Mouse (Mus musculus) left cerebral cortex, postnatal 36 days (tissue): Measurements from ENCODE around the gene Smox. TPM values are rescaled to one million over a fixed set of nuclear protein-coding genes. Genes with fewer than 3 reads are reported as not detected.

Experiments
- DNase-seq, 2 experiments: peaks; one replicate each; pipeline ENCODE4 v3.0.0; 2021 to 2022; ENCODE audit warnings: low spot score in 2 of 2, mixed read lengths in 1 of 2
- intact Hi-C: fragments of 180-260 bp; cut with DNase I; formaldehyde crosslinking; loops from one replicate; pipeline ENCODE4 v1.15.1; 2025
- total RNA-seq, 2 experiments: library from RNA; stranded (reverse); gene quantifications; 2 replicates each; pipeline ENCODE4 v1.2.3; 2021

Gene Smox
- total RNA-seq, 2 experiments from 2014 or later = 67.0 to 78.1 TPM

DNA sequence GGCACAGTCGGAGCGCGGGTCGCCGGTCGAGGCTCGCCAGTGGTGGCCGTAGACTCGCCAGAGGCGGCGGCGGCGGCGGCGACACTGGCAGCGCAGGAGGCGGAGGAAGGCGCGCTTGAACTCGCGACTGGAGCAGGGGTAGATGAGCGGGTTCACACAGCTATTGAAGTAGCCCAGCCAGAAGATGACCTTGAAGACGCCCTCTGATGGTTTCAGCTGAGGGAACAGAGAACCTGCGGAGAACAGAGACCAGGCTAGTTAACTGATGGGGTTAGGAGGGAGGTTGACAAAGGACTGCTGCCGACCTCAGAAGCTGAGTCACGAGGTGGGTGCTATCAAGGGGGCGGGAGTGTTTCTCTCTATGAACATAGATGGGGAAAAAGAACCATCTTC, 55.0 kb downstream of the Smox start:
- DNase-seq = no peak
- intact Hi-C loops = loop anchor here (5.0 kb wide), 2 partner anchors 121 to 266 kb away; no protein-coding TSS in a partner anchor

DNA sequence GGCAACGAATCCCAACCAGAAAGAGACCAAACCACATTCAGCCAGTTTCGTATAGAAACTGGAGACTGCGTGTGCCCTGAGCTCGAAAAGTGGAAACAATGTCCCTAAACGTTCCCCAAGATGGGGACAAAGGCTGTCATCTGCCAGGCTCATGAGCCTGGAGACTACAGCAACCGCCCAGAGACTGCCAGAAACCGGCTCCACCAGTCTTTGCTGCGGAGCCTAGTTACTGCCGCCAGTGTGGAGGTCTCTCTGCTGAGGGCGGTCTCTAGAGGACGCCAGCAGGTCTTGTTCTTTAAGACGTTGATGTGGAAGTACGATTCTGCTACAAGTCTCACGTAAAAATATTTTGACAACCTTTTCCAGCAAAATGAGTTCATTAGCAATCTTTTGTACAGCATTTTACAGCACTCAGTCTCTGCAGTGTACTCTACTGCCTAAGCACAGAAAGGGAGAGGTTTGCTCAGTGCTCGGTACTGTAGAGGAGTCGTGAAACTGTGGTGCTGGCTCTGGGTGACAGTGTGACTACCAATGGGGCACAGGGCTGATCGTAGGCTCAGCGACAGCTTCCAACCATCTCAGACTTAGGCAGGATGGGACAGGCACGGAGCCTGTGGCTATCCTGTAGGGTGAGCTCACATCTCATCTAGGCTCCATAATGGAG, 55.6 kb downstream of the Smox start:
- DNase-seq = peak in 1 of 2 experiments; percentile 35
- intact Hi-C loops = loop anchor here (5.0 kb wide), 2 partner anchors 120 to 265 kb away; no protein-coding TSS in a partner anchor

DNA sequence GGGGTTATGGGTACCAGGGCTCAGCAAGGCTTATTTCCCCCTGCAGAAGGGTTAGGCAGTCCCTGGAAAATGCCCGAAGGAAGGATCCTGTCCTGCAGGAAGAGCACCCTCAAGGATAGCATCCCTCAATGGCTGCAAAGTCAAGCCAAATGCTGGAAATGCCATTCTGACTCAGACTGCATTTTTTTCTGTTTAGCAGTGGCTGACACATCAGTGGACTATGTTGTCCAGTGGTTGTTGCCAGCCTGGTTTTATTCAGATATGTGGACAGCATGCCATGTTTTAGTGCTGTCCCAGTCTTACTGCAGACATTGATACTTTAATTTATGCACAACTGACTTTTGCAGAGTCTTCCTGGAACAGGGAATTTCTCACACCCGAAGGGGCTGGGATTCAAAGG, 57.0 kb downstream of the Smox start:
- DNase-seq = no peak
- intact Hi-C loops = loop anchor here (5.0 kb wide), 2 partner anchors 119 to 264 kb away; no protein-coding TSS in a partner anchor

DNA sequence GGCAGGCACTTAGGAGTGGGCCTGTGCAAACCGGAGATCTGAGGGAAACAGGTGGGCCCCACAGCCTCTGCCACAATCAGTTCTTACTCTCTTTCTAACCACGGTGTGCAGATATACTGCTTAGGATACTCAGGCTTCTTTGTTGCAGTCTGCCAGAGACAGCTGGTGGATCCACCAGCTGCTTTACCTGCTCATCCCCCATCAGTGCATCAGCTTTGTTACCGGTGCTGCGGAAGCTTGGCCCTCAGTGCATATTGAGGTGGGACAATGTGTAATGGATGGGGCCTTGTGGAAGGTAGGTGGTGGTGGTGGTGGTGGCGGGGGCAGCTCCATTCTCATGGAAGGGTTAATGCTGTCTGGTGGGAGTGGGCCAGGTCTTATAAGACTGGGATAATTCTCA, 57.8 kb downstream of the Smox start:
- DNase-seq = no peak
- intact Hi-C loops = loop anchor here (5.0 kb wide), 2 partner anchors 118 to 263 kb away; no protein-coding TSS in a partner anchor

DNA sequence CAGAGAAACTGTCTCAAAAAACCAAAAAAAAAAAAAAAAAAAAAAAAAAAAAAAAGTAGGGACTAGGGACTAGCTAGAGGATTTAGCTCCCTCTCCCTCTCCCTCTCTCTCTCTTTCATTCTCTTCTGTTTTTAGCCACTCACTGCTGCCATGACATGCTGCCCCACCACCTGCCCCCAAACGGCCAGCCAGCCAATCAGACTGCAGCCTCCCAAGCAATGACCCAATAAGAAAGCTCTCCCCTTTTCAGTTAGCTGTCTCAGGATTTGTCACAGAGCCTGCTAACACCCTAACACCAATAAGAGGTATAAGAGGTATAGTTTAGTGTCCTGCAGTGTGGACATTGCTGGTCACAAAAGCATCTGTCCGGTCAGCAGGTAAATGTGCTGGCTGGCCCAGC, 59.2 kb downstream of the Smox start:
- intact Hi-C loops = no loop called here
- DNase-seq = no peak

DNA sequence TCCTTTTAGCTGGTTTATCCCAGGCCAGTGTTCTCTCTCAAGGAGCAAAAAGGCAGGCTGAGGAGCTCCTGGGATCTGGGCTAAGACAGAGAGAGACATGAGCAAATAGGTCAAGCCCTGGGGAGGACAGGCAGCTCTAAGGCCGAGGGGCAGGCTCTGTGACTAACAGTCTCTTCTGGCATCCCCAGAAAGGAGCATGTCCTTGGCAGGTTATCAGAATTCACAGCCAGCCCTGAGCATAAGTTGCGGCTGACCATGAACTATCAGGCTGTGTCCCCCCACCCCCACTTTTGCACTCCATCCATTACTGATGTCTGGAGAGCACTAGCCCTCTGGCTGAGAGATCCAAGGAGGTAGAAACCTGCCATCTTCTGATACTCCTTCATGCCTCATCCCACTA, 59.6 kb downstream of the Smox start:
- intact Hi-C loops = no loop called here
- no peak for DNase-seq

DNA sequence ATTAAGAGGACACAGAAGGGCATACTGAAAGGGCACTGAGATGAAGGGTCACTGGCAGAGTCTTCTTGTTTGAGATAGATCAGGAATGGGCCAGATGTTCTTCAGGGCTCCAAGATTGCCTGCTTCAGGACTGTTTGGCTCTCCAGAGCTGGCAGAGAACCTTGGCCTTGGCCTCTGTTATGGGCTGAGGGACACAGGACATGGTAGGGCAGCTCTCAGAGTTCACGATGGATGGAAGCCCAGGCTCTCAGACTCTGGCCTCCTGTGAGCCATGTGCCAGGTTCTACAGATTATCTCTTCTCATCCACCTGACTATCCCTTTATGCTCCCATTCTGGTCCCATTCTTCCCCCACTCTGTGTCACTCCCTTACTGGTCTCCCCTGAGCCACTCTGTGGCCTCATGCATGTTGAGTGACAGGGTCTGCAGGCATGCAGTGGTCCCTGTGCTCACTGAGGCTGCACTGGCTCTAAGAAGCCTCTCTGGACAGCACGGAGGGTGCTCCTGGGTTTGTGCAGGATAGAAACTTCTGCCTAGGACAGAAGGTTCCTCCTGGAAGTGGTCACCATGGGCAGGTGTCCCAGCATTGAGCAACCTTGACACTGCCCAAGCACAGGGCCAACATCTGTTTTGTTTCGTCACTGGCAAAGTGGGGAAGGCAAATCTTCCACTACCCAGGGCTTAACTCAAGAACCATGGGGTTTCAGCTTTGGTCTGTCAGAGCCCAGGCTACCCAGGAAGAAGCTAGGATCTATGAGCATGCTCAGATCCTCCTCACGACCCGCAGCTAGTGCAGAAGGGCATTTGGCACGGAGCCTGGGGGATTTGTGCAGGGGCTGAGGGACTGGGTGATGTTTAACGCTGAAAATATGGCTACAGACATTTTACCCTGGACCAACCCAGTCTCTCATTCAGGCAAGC, 60.7 kb downstream of the Smox start:
- intact Hi-C loops = no loop called here
- DNase-seq = no peak

DNA sequence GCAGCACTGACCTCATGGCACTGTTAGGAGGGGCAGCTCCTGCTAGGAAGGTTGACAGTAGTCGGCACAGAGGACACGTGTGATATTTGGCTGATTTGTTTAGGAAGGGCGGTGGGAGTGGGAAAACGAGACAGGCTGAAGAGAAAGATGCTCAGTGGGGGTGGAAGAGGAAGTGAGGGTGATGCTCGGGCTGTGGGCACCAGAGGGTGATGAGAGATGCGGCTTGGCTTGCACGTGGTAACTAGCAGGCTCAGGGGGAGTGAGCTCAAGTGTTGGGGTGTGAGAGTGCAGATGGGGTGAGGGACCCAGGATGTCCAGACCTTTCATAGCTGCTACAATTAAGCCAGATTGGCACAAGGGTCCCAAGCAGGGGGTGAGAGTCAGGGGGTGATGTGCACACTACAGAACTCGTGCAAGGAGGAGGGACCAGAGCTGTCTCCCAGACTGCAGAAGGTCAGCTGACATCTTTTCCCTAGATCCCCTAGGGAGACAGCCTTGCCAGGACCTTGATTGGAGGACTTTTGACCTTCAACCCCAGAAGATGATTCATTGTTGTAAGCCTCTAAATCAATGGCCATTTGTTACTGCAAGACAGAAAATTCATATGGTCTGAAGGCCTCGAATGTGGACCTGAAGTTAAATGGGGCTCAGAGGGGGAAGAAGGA, 61.6 kb downstream of the Smox start:
- DNase-seq = no peak
- intact Hi-C loops = no loop called here

DNA sequence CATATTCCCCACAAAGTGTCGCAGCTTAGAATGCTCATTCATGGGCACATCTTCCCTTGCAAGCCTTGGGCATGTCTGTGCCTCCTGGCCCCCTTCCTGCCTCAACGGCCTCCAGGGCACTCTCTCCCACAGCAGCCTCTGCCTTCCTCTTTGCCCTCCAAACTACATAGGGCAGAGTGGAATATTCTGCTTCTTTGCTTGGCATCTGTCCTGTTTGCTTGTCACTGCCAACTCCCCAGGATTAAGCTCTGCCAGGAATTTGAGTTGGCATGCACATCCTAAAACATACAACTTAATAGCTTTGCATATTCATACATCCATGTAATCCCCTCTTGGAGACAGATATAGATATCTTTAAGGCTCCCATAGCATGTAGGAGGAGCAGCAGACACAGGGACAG, 66.6 kb downstream of the Smox start:
- no peak for DNase-seq
- intact Hi-C loops = no loop called here

DNA sequence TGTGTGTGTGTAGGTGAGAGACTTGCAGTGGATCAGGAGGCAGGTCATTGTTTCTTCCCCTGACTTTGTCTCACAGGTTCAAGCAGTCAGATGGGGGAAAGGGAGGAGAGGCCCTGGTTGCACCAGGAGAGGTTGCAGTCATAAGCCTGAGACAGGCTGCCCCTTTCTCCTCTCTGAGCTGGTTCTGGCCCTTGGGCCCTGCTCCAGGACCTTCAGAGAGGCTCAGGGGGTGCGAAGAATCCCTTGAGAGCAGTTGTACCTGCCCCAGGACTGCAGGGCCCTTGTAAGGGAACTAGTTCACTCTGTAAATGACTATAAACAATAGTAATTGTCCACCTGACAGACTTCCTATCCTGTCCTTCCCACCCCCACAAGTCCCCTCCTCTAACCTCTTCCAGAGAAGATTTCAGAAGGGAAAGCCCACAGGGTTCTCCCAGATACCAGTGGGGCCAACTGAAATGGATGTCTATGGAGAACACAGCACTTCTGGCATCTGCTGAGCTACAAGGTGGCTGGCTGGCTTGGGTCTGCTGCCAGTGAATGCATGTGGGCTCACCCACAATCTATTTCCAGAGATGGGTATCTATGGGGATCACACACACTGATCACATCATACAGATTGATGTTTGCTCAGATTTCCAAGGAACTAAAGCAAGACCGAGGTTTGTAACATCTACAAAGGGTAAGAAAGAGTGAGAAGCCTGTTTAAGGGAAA, 69.1 kb downstream of the Smox start:
- peak in 1 of 2 experiments; percentile 52 for DNase-seq
- intact Hi-C loops = loop anchor here (5.0 kb wide), 3 partner anchors 112 to 392 kb away; partner anchors contain the start of gene Prnd

DNA sequence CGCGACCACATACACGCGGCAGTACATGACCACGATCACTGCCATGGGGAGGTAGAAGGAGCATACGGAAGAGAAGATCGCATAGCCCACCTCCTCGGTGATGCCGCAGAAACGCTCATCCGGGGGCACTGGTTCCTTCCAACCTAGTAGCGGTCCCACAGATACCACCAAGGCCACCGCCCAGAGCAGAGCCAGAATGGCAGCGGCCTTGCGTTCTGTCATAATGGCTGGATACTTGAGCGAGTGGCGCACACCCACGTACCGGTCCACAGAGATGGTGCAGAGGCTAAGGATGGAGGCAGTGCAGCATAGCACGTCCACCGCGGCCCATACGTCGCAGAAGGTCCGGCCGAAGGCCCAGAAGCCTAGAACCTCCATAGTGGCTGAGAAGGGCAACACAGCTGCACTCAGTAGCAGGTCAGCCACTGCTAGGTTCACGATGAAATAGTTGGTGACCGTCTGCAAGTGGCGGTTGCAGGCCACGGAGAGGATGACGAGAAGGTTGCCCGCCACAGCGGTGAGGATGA, 70.1 kb downstream of the Smox start:
- peak in 1 of 2 experiments; percentile 55 for DNase-seq
- intact Hi-C loops = loop anchor here (5.0 kb wide), 3 partner anchors 111 to 391 kb away; partner anchors contain the start of gene Prnd

DNA sequence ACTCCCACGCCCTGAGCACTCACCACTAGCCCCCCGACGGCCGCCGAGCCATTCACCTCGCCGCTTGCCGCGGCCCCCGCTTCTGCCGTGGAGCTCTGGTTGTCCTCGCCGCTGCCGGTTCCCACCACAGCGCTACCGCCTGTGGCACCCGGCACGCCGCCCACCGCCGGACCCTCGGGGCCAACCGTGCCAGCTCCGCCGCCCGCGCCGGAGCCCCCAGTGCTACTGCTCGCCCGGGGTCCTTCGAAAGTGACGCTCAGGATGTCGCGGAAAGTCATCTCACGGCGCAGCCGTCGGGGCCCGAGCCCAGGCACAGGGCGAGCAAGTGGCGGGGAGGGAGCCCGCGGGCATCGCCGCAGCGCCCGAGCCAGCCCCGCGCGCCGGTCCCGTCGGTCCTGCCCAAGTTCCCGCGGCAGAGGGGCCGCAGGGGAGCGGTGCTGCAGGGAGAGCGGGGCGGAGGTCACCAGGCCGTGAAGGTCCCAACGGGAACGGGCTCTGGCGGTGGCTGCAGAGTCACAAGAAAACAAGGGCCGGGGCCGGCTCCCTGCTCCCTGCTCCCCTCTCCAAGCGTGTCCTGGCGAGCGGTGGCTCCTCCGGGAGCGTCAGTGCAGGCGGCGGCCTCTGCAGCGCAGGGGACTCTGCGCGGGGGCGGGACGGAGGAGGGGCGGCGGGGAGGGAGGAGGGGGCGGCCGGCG, 70.7 kb downstream of the Smox start, which contains the start of gene Adra1d:
Gene Adra1d (minus strand): TSS at position 393 of the 695 bp plus-strand sequence.
- intact Hi-C loops = loop anchor here (5.0 kb wide), 3 partner anchors 110 to 390 kb away; partner anchors contain the start of gene Prnd
- DNase-seq = peak in 1 of 2 experiments; percentile 29

DNA sequence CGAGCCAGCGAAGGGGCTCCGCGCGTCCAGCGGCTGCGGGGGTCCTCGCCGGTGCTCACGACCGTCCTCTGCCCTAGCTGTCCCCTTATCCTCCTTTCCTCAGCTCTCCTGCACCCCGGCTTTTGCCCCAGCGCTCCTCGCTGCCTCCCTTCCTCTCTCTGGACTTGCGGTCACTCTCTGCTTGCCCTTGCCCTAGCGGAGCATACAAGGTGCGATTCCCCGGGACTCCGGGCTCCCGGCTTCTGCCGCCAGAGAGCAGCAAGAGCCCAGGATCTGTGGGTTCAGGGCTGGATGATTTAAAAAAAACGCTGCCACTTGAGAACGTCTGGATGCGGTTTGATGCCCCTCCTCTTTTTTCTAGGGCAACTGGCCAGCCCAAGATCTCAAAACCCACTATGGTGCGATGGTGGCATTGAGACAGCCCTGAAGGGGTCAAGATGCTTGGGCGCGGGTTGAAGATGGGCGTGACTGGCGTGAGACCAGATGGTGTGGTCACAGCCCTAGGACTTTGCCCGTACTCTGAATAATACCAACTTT, 71.4 kb downstream of the Smox start:
- intact Hi-C loops = loop anchor here (1.0 to 5.0 kb wide), 4 partner anchors 110 to 390 kb away; partner anchors contain the start of gene Prnd
- peak; percentile 68 to 73 for DNase-seq

Other genes with a start within 250 kb of the Smox start
- gene Pank2, start 229.0 kb upstream of the Smox start, total RNA-seq = 10 to 100 TPM; 67.4 to 72.0 TPM
- 10 to 100 TPM; 37.4 to 39.4 TPM for gene Rnf24, start 138.6 kb upstream of the Smox start, total RNA-seq
- gene Adra1d, start 70.8 kb downstream of the Smox start, total RNA-seq = 10 to 100 TPM; 54.2 to 63.3 TPM